Mouse (Mus musculus): ENCODE results near the gene Mymk. TPM values are rescaled to one million over a fixed set of nuclear protein-coding genes. Genes with fewer than 3 reads are reported as not detected.
A peak's percentile ranks its signal among the peaks of the same experiment; 100 is the strongest.

Mymk gene
- polyA plus RNA-seq, 1 experiment from 2014 or later: 1.1 TPM

- H3K4me2 ChIP-seq (ENCODE audit: low read depth, low read length): no peak overlapping the region
- H3K9ac ChIP-seq (ENCODE audit: low read length): no peak overlapping the region
- H3K27me3 ChIP-seq (ENCODE audit: control insufficient read depth, insufficient read depth, low read length): no peaks in the 10 kb centered on the region
- no peak overlapping the region for H3K27ac ChIP-seq (ENCODE audit: low read length)
- no peaks in the 10 kb centered on the region for H3K36me3 ChIP-seq (ENCODE audit: control insufficient read depth, insufficient read depth)
- no peak for ATAC-seq (replicated peaks; ENCODE audit: extremely low read depth, insufficient read depth, low FRiP score)
- WGBS: 53% methylated on average over 4 of the region's 4 CpGs
- H3K4me3 ChIP-seq (ENCODE audit: low read length): no peak overlapping the region
- H3K9me3 ChIP-seq (replicated peaks; ENCODE audit: control insufficient read depth, low read length): no peaks in the 10 kb centered on the region
- H3K4me1 ChIP-seq (ENCODE audit: control insufficient read depth, insufficient read depth, low read length): peaks cover 18% of the 10 kb centered on the region
Observed at GRCm38 (mm10) chr2:27058251-27058650, 13.7 kb downstream of the Mymk start.

GRCm38 (mm10) chr2:27049408-27049807, 22.6 kb downstream of the Mymk start:
- Histone ChIP-seq H3K9me3 (replicated peaks; ENCODE audit: control insufficient read depth, low read length) (no peaks in the 10 kb centered on the region), H3K36me3 (ENCODE audit: control insufficient read depth, insufficient read depth) (no peaks in the 10 kb centered on the region), H3K4me3 (ENCODE audit: low read length) (no peak overlapping the region), H3K27me3 (ENCODE audit: control insufficient read depth, insufficient read depth, low read length) (no peaks in the 10 kb centered on the region), H3K4me1 (ENCODE audit: control insufficient read depth, insufficient read depth, low read length) (no peaks in the 10 kb centered on the region), H3K9ac (ENCODE audit: low read length) (no peak overlapping the region), H3K27ac (ENCODE audit: low read length) (no peak overlapping the region), H3K4me2 (ENCODE audit: low read depth, low read length) (no peak overlapping the region)
- WGBS: 66% methylated on average over 6 of the region's 6 CpGs
- ATAC-seq (replicated peaks; ENCODE audit: extremely low read depth, insufficient read depth, low FRiP score): no peak

GRCm38 (mm10) chr2:27045979-27046770, 25.8 kb downstream of the Mymk start:
- no peaks in the 10 kb centered on the region for H3K36me3 ChIP-seq (ENCODE audit: control insufficient read depth, insufficient read depth)
- H3K4me1 ChIP-seq (ENCODE audit: control insufficient read depth, insufficient read depth, low read length): no peaks in the 10 kb centered on the region
- no peaks in the 10 kb centered on the region for H3K27me3 ChIP-seq (ENCODE audit: control insufficient read depth, insufficient read depth, low read length)
- peak; percentile 26; the same call in 1 of the 2 replicates for ATAC-seq (replicated peaks; ENCODE audit: extremely low read depth, insufficient read depth, low FRiP score)
- 66% methylated on average over 8 of the region's 8 CpGs for WGBS
- no peak overlapping the region for H3K27ac ChIP-seq (ENCODE audit: low read length)
- H3K4me2 ChIP-seq (ENCODE audit: low read depth, low read length): no peak overlapping the region
- no peak overlapping the region for H3K4me3 ChIP-seq (ENCODE audit: low read length)
- no peaks in the 10 kb centered on the region for H3K9me3 ChIP-seq (replicated peaks; ENCODE audit: control insufficient read depth, low read length)
- H3K9ac ChIP-seq (ENCODE audit: low read length): no peak overlapping the region

DNA sequence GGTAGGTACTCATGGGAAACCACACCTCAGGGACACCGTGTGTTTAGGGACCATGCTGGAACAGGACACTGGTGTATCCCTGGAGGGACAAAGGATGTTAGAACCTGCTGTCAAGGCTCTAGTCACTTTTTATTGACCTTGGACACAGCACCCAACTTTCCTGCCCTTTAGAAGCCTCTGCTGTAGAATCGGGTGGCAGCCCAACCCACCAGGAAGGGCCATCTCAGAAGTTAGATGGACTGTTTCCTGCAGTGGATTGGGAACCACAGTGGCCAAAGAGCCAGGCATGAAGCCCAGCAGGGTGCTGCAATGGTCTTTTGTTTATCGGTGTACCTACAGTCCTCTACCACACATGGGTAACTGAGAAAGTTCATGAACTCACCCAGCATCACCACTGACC, 27.3 kb downstream of the Mymk start:
- Histone ChIP-seq H3K27me3 (ENCODE audit: control insufficient read depth, insufficient read depth, low read length) (no peaks in the 10 kb centered on the region), H3K27ac (ENCODE audit: low read length) (no peak overlapping the region), H3K9me3 (replicated peaks; ENCODE audit: control insufficient read depth, low read length) (no peaks in the 10 kb centered on the region), H3K4me3 (ENCODE audit: low read length) (no peak overlapping the region), H3K4me2 (ENCODE audit: low read depth, low read length) (no peak overlapping the region), H3K9ac (ENCODE audit: low read length) (no peak overlapping the region), H3K4me1 (ENCODE audit: control insufficient read depth, insufficient read depth, low read length) (no peaks in the 10 kb centered on the region), H3K36me3 (ENCODE audit: control insufficient read depth, insufficient read depth) (no peaks in the 10 kb centered on the region)
- 83% methylated on average over 3 of the region's 3 CpGs for WGBS
- no peak for ATAC-seq (replicated peaks; ENCODE audit: extremely low read depth, insufficient read depth, low FRiP score)

GRCm38 (mm10) chr2:27044166-27044565, 27.8 kb downstream of the Mymk start:
- no peak for ATAC-seq (replicated peaks; ENCODE audit: extremely low read depth, insufficient read depth, low FRiP score)

GRCm38 (mm10) chr2:27043461-27043860, 28.5 kb downstream of the Mymk start:
- Histone ChIP-seq H3K36me3 (ENCODE audit: control insufficient read depth, insufficient read depth) (no peaks in the 10 kb centered on the region), H3K27ac (ENCODE audit: low read length) (no peak overlapping the region), H3K4me3 (ENCODE audit: low read length) (no peak overlapping the region), H3K4me2 (ENCODE audit: low read depth, low read length) (no peak overlapping the region), H3K4me1 (ENCODE audit: control insufficient read depth, insufficient read depth, low read length) (no peaks in the 10 kb centered on the region), H3K27me3 (ENCODE audit: control insufficient read depth, insufficient read depth, low read length) (no peaks in the 10 kb centered on the region), H3K9ac (ENCODE audit: low read length) (no peak overlapping the region), H3K9me3 (replicated peaks; ENCODE audit: control insufficient read depth, low read length) (no peaks in the 10 kb centered on the region)
- WGBS: 15% methylated on average over 3 of the region's 3 CpGs
- peak; percentile 85 for ATAC-seq (replicated peaks; ENCODE audit: extremely low read depth, insufficient read depth, low FRiP score)

More at GRCm38 (mm10) chr2:27044166-27044565, 27.8 kb downstream of the Mymk start:
- Histone ChIP-seq H3K27me3 (ENCODE audit: control insufficient read depth, insufficient read depth, low read length) (no peaks in the 10 kb centered on the region), H3K4me2 (ENCODE audit: low read depth, low read length) (no peak overlapping the region), H3K4me3 (ENCODE audit: low read length) (no peak overlapping the region), H3K9ac (ENCODE audit: low read length) (no peak overlapping the region), H3K27ac (ENCODE audit: low read length) (no peak overlapping the region), H3K4me1 (ENCODE audit: control insufficient read depth, insufficient read depth, low read length) (no peaks in the 10 kb centered on the region), H3K9me3 (replicated peaks; ENCODE audit: control insufficient read depth, low read length) (no peaks in the 10 kb centered on the region), H3K36me3 (ENCODE audit: control insufficient read depth, insufficient read depth) (no peaks in the 10 kb centered on the region)
- WGBS: 67% methylated on average over 4 of the region's 4 CpGs

DNA sequence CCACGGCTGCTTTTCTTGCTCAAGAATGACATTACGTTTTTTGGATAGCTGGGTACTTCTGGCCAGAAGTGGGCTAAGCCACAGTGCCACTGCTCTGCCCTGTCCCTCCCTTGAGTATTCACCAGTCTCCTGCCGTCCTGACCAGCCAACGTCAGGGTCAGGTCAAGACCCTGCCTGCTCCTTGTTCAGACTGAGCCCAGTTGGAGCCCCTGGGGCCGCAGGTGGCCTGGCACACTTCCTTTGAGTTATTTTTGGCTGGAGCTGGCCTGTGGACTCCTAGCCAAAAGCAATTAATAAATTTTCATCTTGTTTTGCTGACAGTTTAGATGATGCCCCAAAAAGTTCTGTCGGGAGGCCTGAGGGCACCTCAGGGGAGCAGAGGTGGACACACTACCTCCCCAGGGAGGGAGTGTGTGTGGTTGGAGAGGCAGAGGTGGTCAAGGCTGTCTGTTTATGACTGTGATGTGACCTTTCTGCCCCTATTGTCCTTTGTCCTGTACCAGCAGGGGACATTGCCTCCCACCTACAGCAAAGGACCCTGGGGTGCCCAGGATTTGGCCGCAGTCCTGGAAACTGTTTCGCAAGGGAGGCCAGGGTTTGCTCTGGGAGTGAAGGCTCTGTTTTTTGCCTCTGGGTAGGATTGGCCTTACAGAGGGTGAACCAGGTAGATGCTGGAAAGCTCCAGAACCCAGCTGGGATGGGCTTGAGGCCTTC, 29.7 kb downstream of the Mymk start:
- Histone ChIP-seq H3K27me3 (ENCODE audit: control insufficient read depth, insufficient read depth, low read length) (no peaks in the 10 kb centered on the region), H3K27ac (ENCODE audit: low read length) (no peak overlapping the region), H3K36me3 (ENCODE audit: control insufficient read depth, insufficient read depth) (no peaks in the 10 kb centered on the region), H3K9me3 (replicated peaks; ENCODE audit: control insufficient read depth, low read length) (no peaks in the 10 kb centered on the region), H3K4me2 (ENCODE audit: low read depth, low read length) (no peak overlapping the region), H3K9ac (ENCODE audit: low read length) (no peak overlapping the region), H3K4me3 (ENCODE audit: low read length) (no peak overlapping the region), H3K4me1 (ENCODE audit: control insufficient read depth, insufficient read depth, low read length) (no peaks in the 10 kb centered on the region)
- ATAC-seq (replicated peaks; ENCODE audit: extremely low read depth, insufficient read depth, low FRiP score): no peak
- WGBS: 64% methylated on average over 8 of the region's 8 CpGs

GRCm38 (mm10) chr2:27039286-27039685, 32.7 kb downstream of the Mymk start:
- no peaks in the 10 kb centered on the region for H3K4me1 ChIP-seq (ENCODE audit: control insufficient read depth, insufficient read depth, low read length)
- 0% methylated on average over 1 of the region's 1 CpGs for WGBS
- no peak for ATAC-seq (replicated peaks; ENCODE audit: extremely low read depth, insufficient read depth, low FRiP score)

GRCm38 (mm10) chr2:27038596-27038995, 33.4 kb downstream of the Mymk start:
- Histone ChIP-seq H3K36me3 (ENCODE audit: control insufficient read depth, insufficient read depth) (no peaks in the 10 kb centered on the region), H3K4me1 (ENCODE audit: control insufficient read depth, insufficient read depth, low read length) (no peaks in the 10 kb centered on the region), H3K27me3 (ENCODE audit: control insufficient read depth, insufficient read depth, low read length) (no peaks in the 10 kb centered on the region), H3K9ac (ENCODE audit: low read length) (no peak overlapping the region), H3K4me3 (ENCODE audit: low read length) (no peak overlapping the region), H3K9me3 (replicated peaks; ENCODE audit: control insufficient read depth, low read length) (no peaks in the 10 kb centered on the region), H3K4me2 (ENCODE audit: low read depth, low read length) (no peak overlapping the region), H3K27ac (ENCODE audit: low read length) (no peak overlapping the region)
- no peak for ATAC-seq (replicated peaks; ENCODE audit: extremely low read depth, insufficient read depth, low FRiP score)
- WGBS: 0% methylated on average over 3 of the region's 3 CpGs

More at GRCm38 (mm10) chr2:27039286-27039685, 32.7 kb downstream of the Mymk start:
- Histone ChIP-seq H3K27ac (ENCODE audit: low read length) (no peak overlapping the region), H3K4me3 (ENCODE audit: low read length) (no peak overlapping the region), H3K27me3 (ENCODE audit: control insufficient read depth, insufficient read depth, low read length) (no peaks in the 10 kb centered on the region), H3K4me2 (ENCODE audit: low read depth, low read length) (no peak overlapping the region), H3K9ac (ENCODE audit: low read length) (no peak overlapping the region), H3K9me3 (replicated peaks; ENCODE audit: control insufficient read depth, low read length) (no peaks in the 10 kb centered on the region), H3K36me3 (ENCODE audit: control insufficient read depth, insufficient read depth) (no peaks in the 10 kb centered on the region)

Measured in heart, embryonic 16.5 days (tissue).